Mouse (Mus musculus) telencephalon, adult 2 months (tissue): Measurements from ENCODE around the gene Vmn1r59.
"Not testable (repeated sequence)": the region's sequence is repeated elsewhere in the genome, so short reads cannot be mapped to it uniquely, and the experiment has no call there.

ENCODE experiments used
- DNase-seq: peaks from one replicate; pipeline ENCODE4 v3.0.0-alpha.2; 2011; ENCODE audit warnings: low read depth, low spot score

Vmn1r59 gene

DNA sequence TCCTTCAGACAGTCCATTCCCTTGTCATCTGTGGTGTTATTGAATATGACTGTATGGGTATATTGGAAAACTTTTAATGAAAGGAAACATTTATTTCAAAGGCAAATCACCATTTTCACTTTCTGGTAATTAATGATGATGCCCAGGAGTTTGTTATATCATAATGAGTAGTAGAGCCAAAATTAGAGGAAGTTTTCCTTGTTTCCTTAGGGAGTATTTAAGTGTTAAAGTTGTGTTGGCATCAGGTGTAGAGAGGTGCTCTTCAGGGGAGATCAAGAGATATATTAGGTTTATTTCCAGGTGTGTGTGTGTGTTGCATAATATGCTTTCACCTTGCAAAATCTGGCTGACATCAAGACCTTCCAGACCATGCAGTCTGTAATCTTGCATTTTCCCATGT is at the start of gene Vmn1r59:
Gene Vmn1r59 (minus strand): TSS at position 101 of the 400 bp plus-strand sequence.
- DNase-seq = no peak

DNA sequence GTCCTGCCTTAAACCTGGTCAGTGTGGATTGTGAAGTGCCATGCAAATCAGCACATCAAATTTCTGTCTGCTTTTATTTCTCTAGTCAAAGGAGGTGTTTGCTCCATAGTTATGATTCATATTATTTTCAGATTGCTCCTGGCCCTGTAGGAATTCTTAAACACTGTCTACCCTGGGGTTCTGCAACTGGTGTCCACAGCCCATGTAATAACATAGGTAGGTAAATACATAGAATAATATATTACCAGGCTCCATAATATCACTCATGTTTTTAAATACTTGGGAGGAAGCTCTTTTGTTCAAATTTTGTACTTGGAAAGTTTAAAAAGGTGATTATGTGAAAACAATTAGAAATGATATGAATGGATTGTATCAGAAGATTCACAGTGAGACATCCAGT is 37.3 kb upstream of the Vmn1r59 start, which contains the start of gene Vmn2r28:
Gene Vmn2r28 (minus strand): TSS at position 101 of the 400 bp plus-strand sequence.
- not testable (repeated sequence) for DNase-seq

DNA sequence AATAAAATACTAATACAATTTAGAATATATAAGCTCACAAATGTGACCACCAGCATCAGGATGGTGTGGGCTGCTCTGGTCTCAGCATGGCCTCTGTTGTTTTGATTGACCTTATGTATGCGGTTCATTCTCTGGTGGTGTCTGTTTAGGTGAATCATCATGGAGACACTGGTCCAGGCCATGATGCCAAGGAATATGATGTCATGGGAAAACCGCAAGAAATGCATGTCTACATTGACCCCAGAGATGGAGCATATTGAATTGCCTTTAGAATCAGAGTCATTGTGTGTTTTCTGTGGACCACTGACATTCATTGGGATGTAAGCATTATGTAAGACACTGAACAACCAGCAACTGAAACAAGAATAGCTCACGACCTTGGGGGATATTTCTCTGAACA is 2.6 kb downstream of the Vmn1r59 start:
- DNase-seq = not testable (repeated sequence)

DNA sequence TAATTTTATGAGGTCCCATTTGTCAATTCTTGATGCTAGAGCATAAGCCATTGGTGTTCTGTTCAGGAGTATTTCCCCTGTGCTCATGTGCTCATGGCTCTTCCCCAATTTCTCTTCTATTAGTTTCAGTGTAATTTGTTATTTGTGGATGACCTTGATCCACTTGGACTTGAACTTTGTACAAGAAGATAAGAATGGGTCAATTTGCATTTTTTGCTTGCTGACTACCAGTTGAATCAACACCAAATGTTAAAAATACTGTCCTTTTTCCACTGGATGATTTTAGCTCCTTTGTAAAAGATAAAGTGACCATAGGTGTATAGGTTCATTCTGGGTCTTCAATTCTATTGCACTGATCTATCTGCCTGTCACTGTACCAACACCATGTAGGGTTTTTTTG is 7.9 kb downstream of the Vmn1r59 start:
- no peak for DNase-seq

DNA sequence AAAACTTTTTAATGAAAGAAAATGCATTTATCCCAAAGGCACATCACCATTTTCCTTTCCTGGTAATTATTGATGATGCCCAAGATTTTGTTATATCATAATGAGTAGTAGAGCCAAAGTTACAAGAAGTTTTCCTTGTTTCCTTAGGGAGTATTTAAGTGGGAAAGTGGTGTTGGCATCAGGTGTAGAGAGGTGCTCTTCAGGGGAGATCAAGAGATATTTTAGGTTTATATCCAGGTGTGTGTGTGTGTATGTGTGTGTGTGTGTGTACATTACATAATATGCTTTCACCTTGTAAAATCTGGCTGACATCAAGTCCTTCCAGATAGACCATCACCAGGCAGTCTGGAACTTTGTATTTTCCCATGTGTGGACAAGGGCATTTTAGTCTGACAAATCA is 43.3 kb downstream of the Vmn1r59 start, which contains the start of gene Vmn1r58:
Gene Vmn1r58 (minus strand): TSS at position 101 of the 400 bp plus-strand sequence.
- DNase-seq = not testable (repeated sequence)

DNA sequence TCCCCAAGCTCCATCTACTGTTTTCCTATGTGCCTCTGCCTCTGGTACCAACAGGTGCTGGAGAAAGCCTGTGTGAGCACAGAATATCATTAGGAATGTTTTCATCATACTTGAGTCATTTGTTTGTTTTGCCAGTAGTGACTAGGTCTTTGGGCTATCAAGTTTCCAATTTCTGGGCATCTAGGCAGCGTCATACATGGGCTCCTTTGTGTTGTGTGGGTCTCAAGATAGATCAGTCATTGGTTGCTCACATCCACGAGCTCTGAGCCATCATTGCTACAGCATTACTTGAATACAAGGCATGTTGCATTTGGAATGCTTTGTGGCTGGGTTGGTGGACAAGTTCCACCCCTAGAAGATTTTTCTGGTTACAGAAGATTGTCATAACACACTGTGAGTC is 50.4 kb downstream of the Vmn1r59 start:
- no peak for DNase-seq
